ENCODE assay signal across 8 mouse cellular contexts in the genomic region with DNA sequence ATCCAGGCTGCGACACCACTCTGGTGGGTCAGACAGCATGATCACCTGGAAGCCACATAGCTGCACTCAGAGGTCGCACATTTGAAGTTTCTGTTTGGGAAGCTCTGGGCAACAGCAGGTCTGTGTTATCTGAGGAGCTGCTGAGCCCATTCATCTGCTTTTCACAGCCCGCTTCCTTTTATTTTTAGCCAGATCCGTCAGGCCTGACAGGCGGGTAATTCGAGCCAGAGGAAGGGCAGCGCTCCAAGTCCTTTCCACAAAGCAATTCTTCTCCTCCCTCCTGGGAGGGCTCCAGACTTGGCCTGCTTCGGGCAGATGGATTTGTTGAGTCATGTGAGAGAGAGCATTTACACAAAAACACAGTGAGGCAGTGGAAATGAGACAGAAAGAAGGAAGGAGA.
DNase-seq lines count a peak whose midpoint lies in the region; ATAC-seq and TF ChIP-seq lines count a peak whose summit lies in the region.

No protein-coding gene starts in this region.

- no peaks in the 10 kb centered on the region for H3K36me3 ChIP-seq in ES-E14 (ENCODE audit: control insufficient read depth, insufficient read depth, low read length, poor library complexity, severe bottlenecking)
- H3K36me3 ChIP-seq in liver, embryonic 16.5 days (ENCODE audit: control insufficient read depth, insufficient read depth): no peaks in the 10 kb centered on the region
- H3K36me3 ChIP-seq in neural tube, embryonic 15.5 days: no peaks in the 10 kb centered on the region

- no peaks in the 10 kb centered on the region for H3K27me3 ChIP-seq in liver, embryonic 16.5 days (ENCODE audit: control insufficient read depth, insufficient read depth, low read depth, low read length)
- no peaks in the 10 kb centered on the region for H3K27me3 ChIP-seq in neural tube, embryonic 15.5 days (replicated peaks)

- no peak overlapping the region for H3K4me3 ChIP-seq in ES-E14 (ENCODE audit: insufficient read depth in 1 of 2, low read depth in 1 of 2, low read length in 2 of 2, poor library complexity in 1 of 2, severe bottlenecking in 1 of 2)
- no peak overlapping the region for H3K4me3 ChIP-seq in liver, embryonic 16.5 days (ENCODE audit: low read depth, low read length)
- H3K4me3 ChIP-seq in neural tube, embryonic 15.5 days (replicated peaks): no peak overlapping the region

- H3K4me1 ChIP-seq in ES-E14 (ENCODE audit: control insufficient read depth in 2 of 2, insufficient read depth in 2 of 2, low read length in 2 of 2, poor library complexity in 1 of 2): peaks cover 0 to 2% of the 10 kb centered on the region in 2 experiments; a peak in 1 of 4 replicates
- peaks cover 23% of the 10 kb centered on the region for H3K4me1 ChIP-seq in liver, embryonic 16.5 days (ENCODE audit: control insufficient read depth, low read depth, low read length)
- H3K4me1 ChIP-seq in neural tube, embryonic 15.5 days: peaks cover 56% of the 10 kb centered on the region

- no peak overlapping the region for H3K27ac ChIP-seq in ES-E14 (ENCODE audit: insufficient read depth, low read depth, low read length, poor library complexity, severe bottlenecking)
- peak overlapping the region; percentile 62 for H3K27ac ChIP-seq in liver, embryonic 16.5 days (ENCODE audit: low read length)
- peak overlapping the region; percentile 86 for H3K27ac ChIP-seq in neural tube, embryonic 15.5 days (replicated peaks)

- H3K9me3 ChIP-seq in ES-E14 (ENCODE audit: control insufficient read depth, insufficient read depth, low read depth, low read length): no peaks in the 10 kb centered on the region
- no peaks in the 10 kb centered on the region for H3K9me3 ChIP-seq in liver, embryonic 16.5 days (replicated peaks; ENCODE audit: control insufficient read depth, low read length)
- no peaks in the 10 kb centered on the region for H3K9me3 ChIP-seq in neural tube, embryonic 15.5 days (replicated peaks)

- H3K9ac ChIP-seq in ES-E14 (ENCODE audit: insufficient read depth, low read depth, low read length, poor library complexity, severe bottlenecking): no peak overlapping the region
- H3K9ac ChIP-seq in liver, embryonic 16.5 days (ENCODE audit: low read depth, low read length): no peak overlapping the region
- H3K9ac ChIP-seq in neural tube, embryonic 15.5 days (replicated peaks): no peak overlapping the region

- intact Hi-C loops in heart, postnatal 36 days (cut with DNase I): loop anchor here (2.0 to 5.0 kb wide), 5 partner anchors 31 to 205 kb away; no protein-coding TSS in a partner anchor

- 3% methylated on average over 8 of the region's 8 CpGs for WGBS in liver, embryonic 16.5 days (ENCODE audit: insufficient replicate concordance)
- WGBS in neural tube, embryonic 15.5 days: 3% methylated on average over 8 of the region's 8 CpGs

- peak; percentile 73 for ATAC-seq in frontal cortex, adult (ENCODE audit: low TSS enrichment)
- ATAC-seq in liver, embryonic 16.5 days (ENCODE audit: low read depth): peak; percentile 35
- ATAC-seq in neural tube, embryonic 15.5 days (ENCODE audit: low FRiP score): peak; percentile 67

- peak; percentile 19 for DNase-seq in ES-E14 (ENCODE audit: low read depth, low spot score)
- peak; percentile 98 for DNase-seq in cerebellum, adult 9-10 months
- peak; percentile 90 to 91 for DNase-seq in heart, postnatal 36 days
- DNase-seq in layer of hippocampus, adult 18-20 months (ENCODE audit: low spot score in 2 of 2): peak; percentile 90 to 95
- peak; percentile 72 for DNase-seq in urinary bladder, postnatal 25 days (ENCODE audit: low spot score)

- in situ Hi-C loops in ES-E14 (cut with MboI; ENCODE audit: low sequenced_read_pairs in 2 of 2, unreplicated experiment in 2 of 2): no loop called here

- H3K4me2 ChIP-seq in liver, embryonic 16.5 days (ENCODE audit: low read depth, low read length): peak overlapping the region; percentile 11; the same call in 1 of the 2 replicates
- peak overlapping the region; percentile 42 for H3K4me2 ChIP-seq in neural tube, embryonic 15.5 days

TF ChIP-seq in ES-E14, 5 proteins besides CTCF, POLR2A, EP300 and RAD21:
- TF ChIP-seq HCFC1 (IDR thresholded peaks at IDR 0.05; ENCODE audit: borderline replicate concordance, insufficient read depth, low read length) (no peak), ZC3H11A (IDR thresholded peaks at IDR 0.05; ENCODE audit: borderline replicate concordance, low read depth, low read length) (no peak), MAFK (IDR thresholded peaks at IDR 0.05; ENCODE audit: insufficient read depth, low read depth, low read length) (no peak)
TF ChIP-seq in ES-E14: peak in this region for 0.

Comparison
In these comparisons a context has a peak if more than half of its experiments do, and no peak if none do; other contexts are left out.
1. DNase-seq: peak in every context shown above with its lines; median percentile 98 in cerebellum, adult 9-10 months; 92 in layer of hippocampus, adult 18-20 months; 90 in heart, postnatal 36 days; 72 in urinary bladder, postnatal 25 days; 19 in ES-E14.